Mouse (Mus musculus) CH12.LX (cell line): ENCODE measurements around the gene Gpx3. TPM values are rescaled to one million over a fixed set of nuclear protein-coding genes. Genes with fewer than 3 reads are reported as not detected.
A peak's percentile ranks its signal among the peaks of the same experiment; 100 is the strongest.

Source experiments
- DNase-seq: peaks from one replicate; pipeline ENCODE4 v3.0.0-alpha.2; 2013; ENCODE audit errors: extremely low read depth
- H3K27ac ChIP-seq: 2 replicates; pipeline ENCODE4 v1.5.1; 2012; ENCODE audit warnings: low read depth, mild to moderate bottlenecking, control low read depth, moderate library complexity; ENCODE audit not compliant: insufficient read depth
- H3K27me3 ChIP-seq: replicated peaks from 2 replicates; pipeline ENCODE3; 2012; ENCODE audit warnings: inconsistent platforms
- H3K36me3 ChIP-seq, 2 experiments: replicated peaks in 1 of 2; 2 replicates each; pipeline versions ENCODE3 to v1.6.1; 2012; ENCODE audit warnings: inconsistent platforms in 1 of 2, low read length in 1 of 2, mild to moderate bottlenecking in 1 of 2, mixed read lengths in 1 of 2, moderate library complexity in 1 of 2; ENCODE audit not compliant: control insufficient read depth in 1 of 2, insufficient read depth in 1 of 2
- H3K4me1 ChIP-seq, 2 experiments: 2 replicates each; pipeline ENCODE4 v1.6.1; 2012; ENCODE audit warnings: inconsistent platforms in 1 of 2, moderate library complexity in 1 of 2; ENCODE audit not compliant: insufficient read depth in 2 of 2, control insufficient read depth in 1 of 2
- H3K4me2 ChIP-seq: 2 replicates; pipeline ENCODE4 v1.6.1; 2012; ENCODE audit warnings: low read depth, mild to moderate bottlenecking, control low read depth; ENCODE audit not compliant: poor library complexity, insufficient read depth, severe bottlenecking
- H3K4me3 ChIP-seq, 3 experiments: fragments of 150-350 bp in 1 of 3; sonication (generic) in 1 of 3; replicated peaks in 1 of 3; 2 replicates each; pipeline versions ENCODE3 to v1.5.1; 2011 to 2012; ENCODE audit warnings: low read depth in 2 of 3, low read length in 2 of 3, mild to moderate bottlenecking in 2 of 3, moderate library complexity in 2 of 3, control low read depth in 1 of 3, improper control_type of control experiment in 1 of 3, inconsistent platforms in 1 of 3, mixed read lengths in 1 of 3; ENCODE audit not compliant: poor library complexity in 1 of 3
- H3K79me2 ChIP-seq: replicated peaks from 2 replicates; pipeline ENCODE4 v1.6.1; 2012; ENCODE audit warnings: mild to moderate bottlenecking, moderate library complexity; ENCODE audit not compliant: control insufficient read depth, poor library complexity, insufficient read depth, severe bottlenecking; ENCODE audit errors: extremely low read depth
- H3K9ac ChIP-seq: 2 replicates; pipeline ENCODE4 v1.6.1; 2012; ENCODE audit warnings: low read depth, mild to moderate bottlenecking, control low read depth, moderate library complexity; ENCODE audit not compliant: insufficient read depth
- H3K9me3 ChIP-seq: replicated peaks from 2 replicates; pipeline ENCODE3; 2012; ENCODE audit warnings: low read length, inconsistent platforms, mixed read lengths
- CHD1 ChIP-seq: IDR thresholded peaks from 2 replicates; pipeline ENCODE4 v1.6.1; 2012; ENCODE audit warnings: low read depth, low read length, improper control_type of control experiment, inconsistent platforms
- CHD2 ChIP-seq: IDR thresholded peaks from 2 replicates; pipeline ENCODE4 v1.6.1; 2011; ENCODE audit warnings: low read length, improper control_type of control experiment
- CTCF ChIP-seq, 2 experiments: IDR thresholded peaks in 1 of 2; conservative IDR thresholded peaks in 1 of 2; 2 replicates each; pipeline ENCODE4 v1.5.1; 2011 to 2012; ENCODE audit warnings: low read depth in 2 of 2, low read length in 2 of 2, improper control_type of control experiment in 1 of 2, inconsistent platforms in 1 of 2, mild to moderate bottlenecking in 1 of 2, moderate library complexity in 1 of 2
- E2F4 ChIP-seq: IDR thresholded peaks from 2 replicates; pipeline ENCODE4 v1.6.1; 2011; ENCODE audit warnings: low read depth, low read length, improper control_type of control experiment; ENCODE audit not compliant: insufficient replicate concordance
- ELF1 ChIP-seq: IDR thresholded peaks from 2 replicates; pipeline ENCODE4 v1.6.1; 2014; ENCODE audit warnings: low read depth, mild to moderate bottlenecking, inconsistent platforms, low read length, improper control_type of control experiment
- GABPA ChIP-seq: IDR thresholded peaks from 2 replicates; pipeline ENCODE4 v1.6.1; 2012; ENCODE audit warnings: low read depth, low read length, improper control_type of control experiment, inconsistent platforms; ENCODE audit not compliant: insufficient replicate concordance
- HCFC1 ChIP-seq: IDR thresholded peaks from 2 replicates; pipeline ENCODE4 v1.6.1; 2012; ENCODE audit warnings: low read depth, mild to moderate bottlenecking, inconsistent platforms, low read length, improper control_type of control experiment
- IRF4 ChIP-seq: IDR thresholded peaks from 2 replicates; pipeline ENCODE4 v1.6.1; 2014; ENCODE audit warnings: low read depth, mild to moderate bottlenecking, inconsistent platforms, low read length, improper control_type of control experiment
- KAT2A ChIP-seq: IDR thresholded peaks from 2 replicates; pipeline ENCODE4 v1.6.1; 2012; ENCODE audit warnings: low read length, improper control_type of control experiment, inconsistent platforms; ENCODE audit not compliant: insufficient replicate concordance
- MAX ChIP-seq: IDR thresholded peaks from 2 replicates; pipeline ENCODE4 v1.6.1; 2011; ENCODE audit warnings: low read length, improper control_type of control experiment
- MAZ ChIP-seq: IDR thresholded peaks from 2 replicates; pipeline ENCODE4 v1.6.1; 2012; ENCODE audit warnings: low read depth, mild to moderate bottlenecking, inconsistent platforms, low read length, improper control_type of control experiment, moderate library complexity
- MEF2A ChIP-seq: IDR thresholded peaks from 2 replicates; pipeline ENCODE4 v1.6.1; 2014; ENCODE audit warnings: low read depth, mild to moderate bottlenecking, inconsistent platforms, low read length, improper control_type of control experiment, borderline replicate concordance
- MXI1 ChIP-seq: IDR thresholded peaks from 2 replicates; pipeline ENCODE4 v1.6.1; 2011; ENCODE audit warnings: mild to moderate bottlenecking, low read depth, low read length, improper control_type of control experiment
- MYC ChIP-seq: IDR thresholded peaks from 2 replicates; pipeline ENCODE4 v1.6.1; 2011; ENCODE audit warnings: low read depth, mild to moderate bottlenecking, improper control_type of control experiment, low read length
- NELFE ChIP-seq: IDR thresholded peaks from 2 replicates; pipeline ENCODE4 v1.6.1; 2011; ENCODE audit warnings: low read depth, low read length, improper control_type of control experiment
- NRF1 ChIP-seq: IDR thresholded peaks from 2 replicates; pipeline ENCODE4 v1.6.1; 2014; ENCODE audit warnings: low read depth, mild to moderate bottlenecking, inconsistent platforms, low read length, improper control_type of control experiment, moderate library complexity
- POLR2A ChIP-seq: IDR thresholded peaks from 2 replicates; pipeline ENCODE4 v1.6.1; 2011; ENCODE audit warnings: low read depth, mild to moderate bottlenecking, improper control_type of control experiment, low read length
- POLR2AphosphoS2 ChIP-seq: IDR thresholded peaks from 2 replicates; pipeline ENCODE4 v1.6.1; 2011; ENCODE audit warnings: low read depth, low read length, improper control_type of control experiment
- RCOR1 ChIP-seq: conservative IDR thresholded peaks from 2 replicates; pipeline ENCODE4 v1.6.1; 2012; ENCODE audit warnings: low read depth, mild to moderate bottlenecking, inconsistent platforms, low read length, improper control_type of control experiment
- SIN3A ChIP-seq: IDR thresholded peaks from 2 replicates; pipeline ENCODE4 v1.6.1; 2012; ENCODE audit warnings: low read length, improper control_type of control experiment, inconsistent platforms
- SMC3 ChIP-seq: IDR thresholded peaks from 2 replicates; pipeline ENCODE4 v1.6.1; 2011; ENCODE audit warnings: low read depth, low read length, improper control_type of control experiment
- TBP ChIP-seq: conservative IDR thresholded peaks from 2 replicates; pipeline ENCODE4 v1.6.1; 2011; ENCODE audit warnings: low read depth, low read length, improper control_type of control experiment
- TCF12 ChIP-seq: IDR thresholded peaks from 2 replicates; pipeline ENCODE4 v1.6.1; 2014; ENCODE audit warnings: low read depth, mild to moderate bottlenecking, inconsistent platforms, low read length, improper control_type of control experiment
- UBTF ChIP-seq: IDR thresholded peaks from 2 replicates; pipeline ENCODE4 v1.6.1; 2012; ENCODE audit warnings: low read depth, mild to moderate bottlenecking, inconsistent platforms, low read length, improper control_type of control experiment, moderate library complexity
- USF1 ChIP-seq: IDR thresholded peaks from 2 replicates; pipeline ENCODE4 v1.6.1; 2014; ENCODE audit warnings: low read depth, mild to moderate bottlenecking, inconsistent platforms, low read length, improper control_type of control experiment
- USF2 ChIP-seq: conservative IDR thresholded peaks from 2 replicates; pipeline ENCODE4 v1.6.1; 2011; ENCODE audit warnings: low read depth, low read length, improper control_type of control experiment
- ZC3H11A ChIP-seq: IDR thresholded peaks from 2 replicates; pipeline ENCODE4 v1.6.1; 2012; ENCODE audit warnings: low read depth, mild to moderate bottlenecking, inconsistent platforms, low read length, improper control_type of control experiment
- ZMIZ1 ChIP-seq: IDR thresholded peaks from 2 replicates; pipeline ENCODE4 v1.6.1; 2012; ENCODE audit warnings: low read depth, mild to moderate bottlenecking, inconsistent platforms, low read length, improper control_type of control experiment
- dilution Hi-C: fragments of 300-500 bp; cut with MboI; formaldehyde crosslinking; loops from 2 replicates; pipeline ENCODE4 v1.14.3; 2020; ENCODE audit warnings: low sequenced_read_pairs; ENCODE audit not compliant: extremely low pct_unique_long_range_greater_than_20kb, extremely low pct_ligation_motif_present
- in situ Hi-C: fragments of 300-500 bp; cut with MboI; formaldehyde crosslinking; loops from 3 replicates; pipeline ENCODE4 v1.14.3; 2019; ENCODE audit warnings: low sequenced_read_pairs, low pct_ligation_motif_present, low pct_unique_long_range_greater_than_20kb, mixed read lengths
- polyA plus RNA-seq: library from polyadenylated mRNA; unstranded; fragments of >175 nt; gene quantifications from 2 replicates; pipeline ENCODE4 v1.2.1, GENCODE M21; 2012; ENCODE audit warnings: low read depth; ENCODE audit not compliant: insufficient read length
- total RNA-seq, 2 experiments: library from RNA; depleted of rRNA; stranded (reverse); fragments of 300-350 nt in 1 of 2; fragments of >200 nt in 1 of 2; gene quantifications; 2 replicates each; pipeline ENCODE4 v1.2.3; 2012 to 2014

Gpx3 gene
- total and polyA plus RNA-seq, 3 experiments, result 0.63 TPM; not detected in 2

DNA sequence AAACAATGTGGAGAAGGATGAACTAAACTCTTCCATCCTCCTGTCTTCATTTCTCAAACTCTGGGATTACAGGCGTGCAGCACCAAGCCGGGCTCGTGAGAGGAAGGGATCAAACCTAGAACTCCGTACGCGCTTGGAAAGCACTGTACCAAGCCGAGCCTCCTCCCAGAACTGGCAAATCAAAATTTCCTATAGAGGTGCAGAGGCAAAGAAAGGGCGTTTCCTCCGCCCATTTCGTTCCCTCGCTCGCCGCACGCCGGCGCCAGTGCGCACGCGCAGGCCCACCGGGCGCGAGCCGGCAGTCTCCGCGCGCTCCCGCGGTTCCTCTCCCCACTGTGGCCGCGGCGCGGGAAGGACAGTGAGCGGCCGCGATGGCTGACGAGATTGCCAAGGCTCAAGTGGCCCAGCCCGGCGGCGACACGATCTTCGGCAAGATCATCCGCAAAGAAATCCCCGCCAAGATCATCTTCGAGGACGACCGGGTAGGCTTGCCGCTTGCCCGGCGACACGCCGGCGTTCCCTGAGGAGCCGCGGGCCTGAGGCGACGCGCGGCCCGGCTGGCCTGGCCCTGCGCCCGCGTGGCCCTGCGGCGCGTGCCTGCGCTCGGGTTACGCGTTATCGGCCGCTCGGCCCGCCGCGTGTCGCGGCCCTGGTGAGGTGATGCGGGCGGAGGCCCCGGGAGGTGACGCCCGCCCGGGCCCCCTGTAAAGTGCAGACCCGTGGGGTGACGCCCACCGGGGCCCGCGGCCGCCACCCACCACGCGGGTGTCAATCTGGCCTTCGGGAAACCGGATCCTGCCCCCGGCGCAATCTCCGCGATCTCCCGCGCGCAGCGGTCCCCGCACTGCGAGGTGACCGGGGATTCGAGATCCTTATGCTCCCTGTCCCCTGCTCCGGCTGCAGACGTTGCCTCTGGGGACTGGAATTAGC is 35.9 kb upstream of the Gpx3 start, which contains the start of gene Hint1:
Hint1 (plus strand) TSS at position 265 of the 930 bp plus-strand sequence.
- Histone ChIP-seq H3K4me2 (peak within 1 kb of the TSS; percentile 76), H3K4me3 (peak within 1 kb of the TSS; percentile 70 to 97 (median 91)), H3K4me1 (peaks cover 7 to 47% of the 10 kb centered on the region in 2 experiments)

DNA sequence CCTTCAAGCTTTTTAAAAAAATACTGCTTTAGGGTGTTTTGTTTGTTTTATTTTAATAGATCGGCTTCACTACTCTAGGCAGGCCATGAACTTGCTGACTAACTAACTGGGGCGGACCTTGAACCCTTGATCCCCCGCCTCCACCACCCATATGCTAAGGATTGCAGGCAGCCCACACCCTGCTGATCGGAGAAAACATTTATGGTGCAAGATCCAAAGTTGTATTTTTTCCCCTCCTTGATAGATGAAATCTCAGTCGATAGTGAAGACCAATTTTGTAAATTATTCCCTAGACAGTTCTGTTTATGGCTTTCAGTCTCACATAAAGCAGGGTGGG is 35.2 kb upstream of the Gpx3 start:
- in situ Hi-C loops, result loop anchor here (10.0 kb wide), 2 partner anchors 342 to 552 kb away; partner anchors contain the start of gene Rapgef6
- peaks cover 33% of the 10 kb centered on the region for H3K79me2 ChIP-seq
- H3K27ac ChIP-seq, result peak overlapping the region; percentile 81; the same call in 1 of the 2 replicates
- H3K36me3 ChIP-seq, result peaks cover 24 to 40% of the 10 kb centered on the region in 2 experiments
- H3K9me3 ChIP-seq, result no peaks in the 10 kb centered on the region
- peak overlapping the region; percentile 42; the same call in 1 of the 2 replicates for H3K4me2 ChIP-seq
- H3K9ac ChIP-seq, result peak overlapping the region; percentile 99
- peak overlapping the region; percentile 70 to 97 (median 91) for H3K4me3 ChIP-seq
- H3K4me1 ChIP-seq, result peaks cover 7 to 42% of the 10 kb centered on the region in 2 experiments
- TF ChIP-seq MAZ (0 out of 2 replicates have a peak, but pooled peaks have one; percentile 29), KAT2A (no peak), UBTF (no peak), CHD1 (no peak), HCFC1 (0 out of 2 replicates have a peak, but pooled peaks have one; percentile 15), POLR2AphosphoS2 (no peak)
- DNase-seq, result peak; percentile 69
- dilution Hi-C loops, result no loop called here
- H3K27me3 ChIP-seq, result no peaks in the 10 kb centered on the region

More for the DNA sequence above, 35.9 kb upstream of the Gpx3 start, which contains the start of gene Hint1:
- in situ Hi-C loops (loop anchor here (10.0 kb wide), 2 partner anchors 342 to 552 kb away; partner anchors contain the start of gene Rapgef6), dilution Hi-C loops (no loop called here)
- Histone ChIP-seq H3K79me2 (peaks cover 33% of the 10 kb centered on the region), H3K9me3 (no peaks in the 10 kb centered on the region), H3K36me3 (peaks cover 18 to 33% of the 10 kb centered on the region in 2 experiments), H3K27me3 (no peaks in the 10 kb centered on the region), H3K9ac (peak within 1 kb of the TSS; percentile 99), H3K27ac (peak within 1 kb of the TSS; percentile 81)
- TF ChIP-seq USF2 (no peak), E2F4 (peak; percentile 83; the same call in 1 of the 2 replicates), HCFC1 (0 out of 2 replicates have a peak, but pooled peaks have one; percentile 38), SIN3A (peak; percentile 85), USF1 (no peak), UBTF (no peak), GABPA (no peak), ZMIZ1 (peak; percentile 92; the same call in 1 of the 2 replicates), POLR2AphosphoS2 (peak; percentile 96), SMC3 (no peak), KAT2A (0 out of 2 replicates have a peak, but pooled peaks have one; percentile 62), POLR2A (peak; percentile 98), NELFE (peak; percentile 98), IRF4 (peak; percentile 45; the same call in 1 of the 2 replicates), MAZ (0 out of 2 replicates have a peak, but pooled peaks have one; percentile 25), MXI1 (peak; percentile 87), CHD2 (no peak), CHD1 (no peak), TCF12 (peak; percentile 92), TBP (peak; percentile 91), CTCF (conservative IDR thresholded peaks at IDR 0.05 in 1 of 2, IDR thresholded peaks at IDR 0.05 in 1 of 2; ENCODE audit: low read depth in 2 of 2, low read length in 2 of 2) (peak in 1 of 2 experiments; percentile 43; a peak in 2 of 4 replicates), MEF2A (peak; percentile 57; the same call in 1 of the 2 replicates), ELF1 (peak; percentile 64), MYC (peak; percentile 88), MAX (peak; percentile 71; the same call in 1 of the 2 replicates), NRF1 (peak; percentile 99), RCOR1 (0 out of 2 replicates have a peak, but pooled peaks have one; percentile 41), ZC3H11A (no peak)
- DNase-seq, result peak; percentile 95
